Mouse (Mus musculus): ENCODE results near the gene Otx1.

The Otx1 gene

GRCm38 (mm10) chr11:21999396-22000315, 3.0 kb downstream of the Otx1 start:
- DNase-seq (ENCODE audit: low read depth, low spot score), result peak; percentile 21

- peak; percentile 28 for DNase-seq (ENCODE audit: low read depth, low spot score)
These were observed 4.3 kb downstream of the Otx1 start for GRCm38 (mm10) chr11:21998141-21999047.

- no peak for DNase-seq (ENCODE audit: low read depth, low spot score)
These were observed 5.0 kb downstream of the Otx1 start for GRCm38 (mm10) chr11:21997561-21998140.

- peak; percentile 36 for DNase-seq (ENCODE audit: low read depth, low spot score)
These were observed 5.8 kb downstream of the Otx1 start for GRCm38 (mm10) chr11:21996661-21997560.

- DNase-seq (ENCODE audit: low read depth, low spot score), result no peak
These were observed 6.4 kb downstream of the Otx1 start for GRCm38 (mm10) chr11:21996325-21996647.

- peak; percentile 40 for DNase-seq (ENCODE audit: low read depth, low spot score)
These were observed 7.0 kb downstream of the Otx1 start for GRCm38 (mm10) chr11:21995534-21996324.

GRCm38 (mm10) chr11:21994377-21995370, 8.0 kb downstream of the Otx1 start:
- peak; percentile 21 for DNase-seq (ENCODE audit: low read depth, low spot score)

- peak; percentile 35 for DNase-seq (ENCODE audit: low read depth, low spot score)
These were observed 8.9 kb downstream of the Otx1 start for GRCm38 (mm10) chr11:21993597-21994376.

GRCm38 (mm10) chr11:21992761-21993596, 9.7 kb downstream of the Otx1 start:
- peak; percentile 29 for DNase-seq (ENCODE audit: low read depth, low spot score)

GRCm38 (mm10) chr11:21988398-21988946, 14.2 kb downstream of the Otx1 start:
- no peak for DNase-seq (ENCODE audit: low read depth, low spot score)

GRCm38 (mm10) chr11:21985118-21985517, 17.6 kb downstream of the Otx1 start:
- no peak for DNase-seq (ENCODE audit: low read depth, low spot score)

GRCm38 (mm10) chr11:21974005-21974531, 28.6 kb downstream of the Otx1 start:
- DNase-seq (ENCODE audit: low read depth, low spot score), result no peak

GRCm38 (mm10) chr11:21973597-21973996, 29.1 kb downstream of the Otx1 start:
- peak; percentile 60 for DNase-seq (ENCODE audit: low read depth, low spot score)

GRCm38 (mm10) chr11:21968922-21969321, 33.8 kb downstream of the Otx1 start:
- no peak for DNase-seq (ENCODE audit: low read depth, low spot score)

GRCm38 (mm10) chr11:21955167-21955566, 47.5 kb downstream of the Otx1 start:
- no peak for DNase-seq (ENCODE audit: low read depth, low spot score)

GRCm38 (mm10) chr11:21951657-21952237, 51.0 kb downstream of the Otx1 start:
- DNase-seq (ENCODE audit: low read depth, low spot score), result no peak
